Mouse (Mus musculus) urinary bladder, postnatal 4 days (tissue): Measurements from ENCODE around the gene Gstm2.
"Not testable (repeated sequence)": the region's sequence is repeated elsewhere in the genome, so short reads cannot be mapped to it uniquely, and the experiment has no call there.

Experiments
- DNase-seq, 2 experiments: peaks; one replicate each; pipeline ENCODE4 v3.0.0; 2021 to 2022; ENCODE audit warnings: low spot score in 2 of 2

Gstm2 gene

GRCm38 (mm10) chr3:107986041-107986562 lies at the start of gene Gstm2:
Gstm2 (minus strand) TSS chr3:107986453.
- DNase-seq, result peak; percentile 51 to 60

- DNase-seq, result no peak
Measured at GRCm38 (mm10) chr3:108033156-108033555, 46.9 kb upstream of the Gstm2 start.

GRCm38 (mm10) chr3:108032113-108032512 lies 45.9 kb upstream of the Gstm2 start:
- DNase-seq, result no peak

GRCm38 (mm10) chr3:108028641-108029365 lies 42.5 kb upstream of the Gstm2 start:
- DNase-seq, result no peak

- no peak for DNase-seq
Measured at GRCm38 (mm10) chr3:108026597-108026996, 40.3 kb upstream of the Gstm2 start.

GRCm38 (mm10) chr3:108026049-108026448 lies 39.8 kb upstream of the Gstm2 start:
- no peak for DNase-seq

- no peak for DNase-seq
Measured at GRCm38 (mm10) chr3:108025318-108025717, 39.1 kb upstream of the Gstm2 start.

- DNase-seq, result no peak
Measured at GRCm38 (mm10) chr3:108022650-108023049, 36.4 kb upstream of the Gstm2 start.

- DNase-seq, result not testable (repeated sequence)
Measured at GRCm38 (mm10) chr3:108020351-108021022, 34.2 kb upstream of the Gstm2 start.

GRCm38 (mm10) chr3:108019226-108019625 lies 33.0 kb upstream of the Gstm2 start:
- DNase-seq, result not testable (repeated sequence)

- no peak for DNase-seq
Measured at GRCm38 (mm10) chr3:108018190-108018820, 32.1 kb upstream of the Gstm2 start.

- DNase-seq, result peak; percentile 95 to 96
Measured at GRCm38 (mm10) chr3:108017473-108018189, 31.4 kb upstream of the Gstm2 start, which contains the start of gene Gstm1. Gstm1 (minus strand) TSS chr3:108017973.

- not testable (repeated sequence) for DNase-seq
Measured at GRCm38 (mm10) chr3:108016468-108016867, 30.2 kb upstream of the Gstm2 start.

- no peak for DNase-seq
Measured at GRCm38 (mm10) chr3:108014974-108015346, 28.7 kb upstream of the Gstm2 start.

GRCm38 (mm10) chr3:108014098-108014973 lies 28.1 kb upstream of the Gstm2 start:
- no peak for DNase-seq

- no peak for DNase-seq
Measured at GRCm38 (mm10) chr3:108013331-108013871, 27.1 kb upstream of the Gstm2 start.

GRCm38 (mm10) chr3:108011558-108011957 lies 25.3 kb upstream of the Gstm2 start:
- no peak for DNase-seq

GRCm38 (mm10) chr3:108010286-108010685 lies 24.0 kb upstream of the Gstm2 start:
- no peak for DNase-seq

- DNase-seq, result no peak
Measured at GRCm38 (mm10) chr3:108002021-108002420, 15.8 kb upstream of the Gstm2 start.

- DNase-seq, result no peak
Measured at GRCm38 (mm10) chr3:107999491-107999890, 13.2 kb upstream of the Gstm2 start.
